Mouse (Mus musculus) kidney, adult 2 months (tissue): ENCODE measurements at regions not wholly inside any gene's neighbourhood (a gene's known extent, or its start where the extent isn't known, plus 50 kb on each side); places are given as distances from the start of the nearest gene placed in this dataset.

Experiments used
- CTCF ChIP-seq: fragments of 200-500 bp; conservative IDR thresholded peaks from 2 replicates; pipeline ENCODE4 v1.5.1; 2011; ENCODE audit warnings: low read depth, mild to moderate bottlenecking, control low read depth, low read length, moderate library complexity, mixed read lengths; ENCODE audit not compliant: insufficient read depth, insufficient read length
- POLR2A ChIP-seq: fragments of 200-500 bp; IDR thresholded peaks from one replicate; pipeline ENCODE4 v1.6.1; 2011; ENCODE audit warnings: low read depth, low read length, control low read depth

DNA sequence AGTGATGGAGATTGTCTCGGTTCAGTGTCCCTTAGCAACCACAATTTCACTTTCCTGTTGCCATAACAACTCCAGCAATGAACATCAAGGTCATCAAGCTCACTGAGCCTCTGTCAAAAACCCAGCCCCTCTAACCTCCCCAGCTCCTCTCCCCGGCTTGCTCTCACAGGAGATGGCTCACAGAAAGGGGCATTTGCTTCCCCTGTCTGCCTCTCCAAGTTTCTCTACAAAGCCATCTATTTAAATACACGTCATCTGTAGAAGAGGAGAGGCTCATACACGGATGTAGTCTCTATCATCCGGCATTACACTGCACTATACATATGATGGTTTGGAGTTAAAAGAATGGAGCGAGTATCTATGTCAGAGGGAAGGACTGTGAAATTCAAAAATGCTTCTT, 637.4 kb upstream of the Adamts9 start:
- TF ChIP-seq POLR2A = no peak
- no peak for TF ChIP-seq CTCF
